Mouse (Mus musculus) urinary bladder, postnatal 4 days (tissue): ENCODE results near the gene Slc25a40.

Experiments
- DNase-seq, 2 experiments: peaks; one replicate each; pipeline ENCODE4 v3.0.0; 2021 to 2022; ENCODE audit warnings: low spot score in 2 of 2

Slc25a40 gene

DNA sequence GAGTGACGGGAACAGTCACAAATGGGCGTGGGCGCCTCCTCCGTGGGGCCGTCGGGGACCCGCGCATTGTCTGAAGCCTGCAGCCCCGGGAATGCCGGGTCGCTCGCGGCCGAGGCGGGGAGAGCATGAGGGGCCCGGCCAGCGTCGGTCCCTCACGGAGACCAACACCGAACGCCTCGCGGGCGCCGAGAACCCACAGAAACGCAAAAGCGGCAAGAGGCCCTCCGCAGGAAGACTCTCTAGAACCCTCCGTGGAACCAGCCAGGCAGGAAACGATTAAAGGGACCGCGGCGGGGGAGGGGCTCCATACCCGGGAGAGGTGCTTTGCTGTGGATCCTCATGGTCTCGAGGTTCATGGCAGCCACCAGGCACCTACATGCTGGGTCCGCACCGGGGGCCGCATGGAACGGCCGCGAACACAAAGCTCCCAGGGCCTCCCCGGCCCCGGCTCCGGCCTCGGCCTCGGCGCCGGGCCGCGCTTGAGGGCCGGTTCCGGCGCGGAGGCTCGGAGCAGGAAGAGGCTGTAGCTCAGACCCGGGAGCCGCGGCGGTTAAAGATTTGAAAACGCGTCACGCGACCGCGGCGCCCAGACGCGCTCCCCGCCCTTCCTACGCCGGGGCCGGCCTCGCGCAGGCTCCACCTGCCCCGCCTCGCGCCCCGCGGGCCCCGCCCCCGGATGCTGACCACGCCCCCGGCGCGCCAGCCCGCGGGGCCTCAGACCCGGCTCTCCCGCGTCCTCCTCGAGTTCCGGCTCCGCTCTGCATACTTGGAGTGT, at the start of gene Slc25a40, which contains the start of gene Dbf4:
Gene Slc25a40 (plus strand): TSS at position 694 of the 775 bp plus-strand sequence.
Gene Dbf4 (minus strand): TSS at position 560 of the 775 bp plus-strand sequence.
- DNase-seq, result peak; percentile 90 to 91

DNA sequence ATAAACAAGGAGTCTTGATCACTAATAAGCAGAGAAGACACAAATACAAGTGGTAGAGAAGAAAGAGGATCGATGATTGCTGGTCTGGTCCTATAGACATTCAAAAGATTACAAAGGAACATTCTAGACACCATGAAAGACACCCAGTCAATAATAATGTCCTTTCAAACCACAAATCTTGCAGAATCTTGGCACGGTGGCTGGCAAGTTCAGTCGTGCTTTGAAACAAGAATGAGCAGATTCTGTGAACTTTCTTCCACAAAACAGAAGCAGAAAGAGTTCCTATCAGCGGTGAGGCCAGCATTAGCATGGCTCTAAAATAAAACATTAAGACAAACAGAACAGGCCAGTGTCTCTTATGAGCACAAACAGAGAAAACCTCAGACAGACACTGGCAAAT, 49.2 kb upstream of the Slc25a40 start:
- DNase-seq, result no peak

DNA sequence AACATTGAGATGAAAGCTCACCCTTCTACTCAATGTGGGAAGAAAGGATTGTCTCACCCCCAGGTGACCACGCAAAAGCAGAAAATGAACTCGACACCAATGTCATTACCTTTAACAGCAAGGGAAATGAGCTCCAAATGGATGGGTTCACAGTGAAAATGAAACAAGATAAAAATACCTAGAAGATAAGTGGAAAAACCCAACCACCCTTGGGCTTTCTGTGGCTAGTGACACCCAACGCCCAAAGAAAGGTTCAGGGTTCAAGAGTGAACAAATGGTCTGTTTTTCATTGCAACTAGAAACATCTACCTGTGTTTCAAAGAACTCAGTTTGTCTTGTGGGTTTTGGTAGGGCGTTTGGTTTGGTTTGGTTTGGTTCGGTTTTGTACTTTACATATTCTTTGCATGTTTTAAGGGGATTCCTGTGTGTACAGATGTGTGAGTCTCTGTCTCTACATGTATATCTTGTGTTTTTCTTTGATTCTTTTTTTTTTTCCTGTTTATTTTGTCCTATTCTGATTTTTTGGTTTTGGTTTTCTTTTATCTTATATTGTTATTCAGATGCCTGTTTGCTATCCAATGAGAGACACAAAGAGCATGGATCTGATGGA, 48.2 kb upstream of the Slc25a40 start:
- DNase-seq, result no peak

DNA sequence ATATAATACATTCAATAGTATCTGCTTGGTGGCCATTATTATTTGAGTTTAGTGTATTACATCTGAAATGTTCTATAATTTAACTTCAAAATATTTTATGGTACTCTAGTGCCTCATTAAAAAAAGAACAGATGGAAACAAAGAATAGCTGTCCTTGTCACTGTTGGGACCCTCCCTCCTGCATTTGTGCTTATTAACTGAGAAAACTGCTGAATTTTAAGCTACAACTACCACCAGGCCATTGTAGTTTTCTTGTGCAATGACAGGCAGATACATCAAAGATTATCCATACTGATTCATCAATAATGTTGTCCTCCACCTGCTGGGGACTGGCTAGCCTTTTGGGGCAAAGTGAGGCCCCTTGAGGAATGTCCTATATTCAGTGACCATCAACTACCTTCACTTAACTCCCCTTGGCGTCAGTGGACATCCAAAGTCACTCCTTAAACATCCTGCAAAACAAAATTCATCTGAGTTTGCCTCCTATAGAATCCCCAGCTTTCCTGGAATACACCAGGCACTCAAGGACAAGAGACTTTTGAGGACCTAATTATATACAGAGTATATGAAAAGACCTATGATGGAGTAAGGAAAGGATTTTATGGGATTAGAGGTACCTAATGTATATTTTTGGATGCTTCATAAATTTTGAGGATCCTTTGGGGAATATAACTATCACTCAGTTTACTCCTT, 28.6 kb upstream of the Slc25a40 start:
- DNase-seq, result no peak

DNA sequence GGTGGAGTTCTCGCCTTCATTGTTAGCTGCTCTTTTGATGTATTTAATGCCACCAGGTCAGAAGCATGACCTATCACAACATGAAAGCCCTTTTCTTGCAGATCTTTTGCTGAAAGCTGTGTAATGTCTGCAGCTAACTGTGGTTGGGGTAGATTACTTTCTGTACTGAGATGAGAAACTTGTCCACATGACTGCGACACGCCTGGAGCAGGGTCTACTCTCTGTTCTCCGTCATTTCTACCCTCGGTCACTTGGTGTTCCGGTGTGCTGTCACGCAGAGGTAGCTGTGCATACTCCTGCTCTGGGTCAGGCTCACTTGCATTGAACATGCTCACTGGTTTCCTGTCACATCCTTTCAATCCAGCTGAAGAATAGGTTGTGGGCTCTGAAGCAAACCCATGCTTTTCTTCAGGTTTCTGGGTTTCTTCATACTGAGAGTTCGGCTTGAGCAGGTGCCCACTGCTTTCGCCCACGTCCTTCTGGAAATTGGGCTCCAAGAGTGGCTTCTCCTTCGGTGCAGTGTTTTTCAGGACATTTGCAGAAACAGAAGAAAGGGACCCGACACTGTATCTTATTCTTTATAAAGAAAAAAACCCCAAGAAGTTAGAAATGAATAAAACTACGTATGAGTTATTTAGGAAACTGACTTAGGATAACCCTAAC, 24.9 kb upstream of the Slc25a40 start:
- no peak for DNase-seq

DNA sequence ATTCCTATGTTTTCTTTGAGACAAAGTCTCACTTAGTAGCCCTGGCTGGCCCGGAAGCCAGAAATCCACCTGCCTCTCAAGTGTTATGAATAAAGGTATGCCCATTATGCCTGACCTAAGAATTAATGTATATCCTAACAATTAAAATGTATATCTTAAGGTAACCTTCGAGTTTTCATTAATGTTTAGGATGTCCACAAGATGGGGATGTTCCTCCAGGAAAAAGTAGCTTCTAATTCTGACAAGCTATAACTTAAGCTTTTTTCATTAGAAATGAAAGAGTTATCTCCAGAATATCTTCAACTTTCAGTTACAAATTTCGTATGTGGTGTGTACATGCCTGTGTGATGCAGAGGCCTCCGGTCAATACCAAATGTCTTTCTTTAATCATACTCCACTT, 13.9 kb upstream of the Slc25a40 start:
- DNase-seq, result no peak

DNA sequence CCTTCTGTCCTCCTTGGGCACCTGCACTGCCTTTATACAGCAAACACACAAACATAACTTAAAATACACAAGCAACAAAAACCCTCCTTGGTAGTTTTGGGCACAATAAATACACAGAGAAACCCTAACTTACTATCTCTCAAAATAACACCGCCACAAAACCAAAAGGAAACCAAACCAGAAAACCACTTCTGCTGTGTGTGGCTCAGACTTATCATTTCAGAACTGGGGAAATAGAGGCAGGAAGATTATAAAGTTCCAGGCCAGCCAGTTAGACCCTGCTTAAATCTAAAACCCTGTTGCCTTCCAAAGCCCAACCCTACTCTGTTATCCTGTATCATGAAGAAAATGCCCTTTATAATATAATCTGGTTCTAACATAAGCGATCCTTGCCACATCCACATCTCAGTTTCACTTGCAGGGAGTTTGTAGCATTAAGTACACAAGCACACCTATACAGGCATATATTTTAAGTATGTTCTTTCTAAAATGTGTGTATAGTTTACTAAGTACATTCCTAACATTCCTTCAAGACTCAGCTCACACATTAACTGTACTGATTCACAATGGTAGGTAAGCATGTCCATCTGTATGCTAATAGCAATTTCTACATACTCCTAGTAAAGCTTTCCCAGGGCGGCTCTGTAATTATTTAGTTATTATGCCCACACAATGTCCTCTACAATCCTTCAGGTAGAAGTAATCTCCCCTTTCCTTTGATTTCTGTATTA, 5.8 kb upstream of the Slc25a40 start:
- DNase-seq, result no peak

DNA sequence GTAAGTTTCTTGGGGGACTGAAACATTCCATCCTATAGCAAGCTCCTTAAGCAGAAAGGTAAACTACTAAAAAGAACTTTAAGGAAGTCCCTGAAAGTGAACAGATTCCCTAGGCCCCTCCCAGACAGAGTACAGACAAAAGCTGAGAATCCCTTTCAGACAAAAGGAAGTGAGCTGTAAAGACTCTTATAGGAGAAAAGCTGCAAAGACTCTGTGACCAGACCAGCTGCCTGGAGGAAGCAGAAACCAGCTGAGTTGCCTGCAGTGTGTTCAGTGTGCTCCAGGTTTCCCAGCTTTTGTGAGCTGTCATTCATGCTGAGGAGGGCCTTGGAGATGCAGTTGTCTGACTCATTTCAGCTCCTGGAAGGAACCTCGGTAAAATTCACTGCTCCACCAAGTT, 5.2 kb upstream of the Slc25a40 start:
- no peak for DNase-seq

DNA sequence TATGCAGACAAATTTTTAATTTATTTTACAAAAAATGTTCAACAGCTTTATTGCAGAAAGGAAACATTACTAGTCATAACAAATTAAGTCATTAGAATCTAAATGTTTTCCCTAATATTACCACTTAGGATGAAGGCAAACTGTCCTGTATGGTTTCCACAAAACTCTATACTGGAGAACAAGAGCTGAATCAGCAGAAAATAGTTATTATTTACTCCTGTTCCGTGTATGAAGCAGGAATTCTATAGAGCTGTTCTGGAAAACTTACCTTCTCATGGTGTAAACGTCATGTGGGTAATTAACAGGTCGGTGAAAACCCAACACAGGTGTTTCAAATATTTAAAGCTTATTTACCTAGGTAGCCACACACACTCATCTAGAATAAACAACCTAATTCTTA, 1.2 kb upstream of the Slc25a40 start:
- DNase-seq, result no peak

DNA sequence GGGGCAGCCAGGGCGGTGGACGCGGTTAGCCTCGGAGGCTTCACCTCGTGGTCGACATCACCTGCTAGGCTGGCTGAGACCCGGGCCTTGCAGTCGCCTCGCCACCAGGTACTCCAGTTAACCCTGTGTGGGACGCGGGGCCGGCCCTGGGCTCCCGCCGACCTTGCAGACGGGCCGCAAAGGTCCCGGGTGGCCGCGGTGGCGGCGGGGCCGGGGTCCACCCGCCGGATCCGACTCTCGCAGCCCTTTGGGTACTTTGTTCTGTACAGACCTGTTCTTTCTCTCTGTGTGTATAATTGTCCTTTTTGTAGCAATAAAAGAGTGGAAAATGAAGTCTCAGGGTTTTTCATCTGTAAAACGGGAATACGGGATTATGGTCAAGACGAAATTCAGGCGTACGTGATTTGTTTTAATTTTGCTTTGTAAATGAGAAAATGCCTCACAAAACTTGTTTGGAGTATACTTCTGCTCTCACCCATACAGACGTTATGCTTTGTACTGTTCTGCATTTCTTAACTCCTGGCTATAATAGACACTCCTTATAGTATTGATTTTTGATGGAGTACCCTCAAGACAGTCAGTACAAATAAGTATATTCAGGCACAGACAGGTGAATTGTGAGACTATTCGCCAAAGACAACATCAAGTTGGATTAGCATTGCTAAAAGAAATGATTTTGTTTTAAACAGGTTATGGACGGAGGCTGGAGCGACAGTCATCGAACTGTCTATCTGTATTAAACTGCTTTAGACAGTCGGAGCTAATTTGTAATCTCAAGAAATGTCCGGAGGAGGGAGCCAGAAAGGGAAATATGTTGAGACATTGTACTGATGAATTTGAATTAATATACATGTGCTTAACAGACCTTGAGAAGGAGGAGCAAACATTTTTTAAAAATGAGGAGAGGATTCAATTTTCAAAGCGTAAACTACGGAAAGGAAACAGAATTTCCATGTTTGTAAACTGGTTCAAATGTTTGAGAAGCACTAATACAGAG, 580 bp downstream of the Slc25a40 start:
- DNase-seq, result no peak

DNA sequence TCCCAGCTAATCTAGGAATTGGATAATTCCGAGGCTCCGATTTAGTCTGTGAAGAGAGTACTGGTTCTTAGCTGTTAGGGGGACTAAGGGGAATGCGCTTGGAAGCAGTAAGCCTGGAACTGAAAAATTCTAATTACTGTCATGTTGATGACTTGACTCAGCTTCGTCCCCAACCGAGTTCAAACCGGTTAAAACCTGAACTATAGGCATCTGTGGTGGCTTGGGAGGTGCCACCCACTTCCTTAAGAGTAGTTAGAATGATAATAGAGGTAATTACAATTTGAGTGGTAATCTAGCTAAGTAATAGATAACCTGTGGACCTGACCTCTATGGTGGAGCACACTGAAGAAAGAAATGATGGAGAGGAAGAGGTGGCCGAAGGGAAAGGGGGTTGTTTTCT, 1.5 kb downstream of the Slc25a40 start:
- DNase-seq, result no peak

DNA sequence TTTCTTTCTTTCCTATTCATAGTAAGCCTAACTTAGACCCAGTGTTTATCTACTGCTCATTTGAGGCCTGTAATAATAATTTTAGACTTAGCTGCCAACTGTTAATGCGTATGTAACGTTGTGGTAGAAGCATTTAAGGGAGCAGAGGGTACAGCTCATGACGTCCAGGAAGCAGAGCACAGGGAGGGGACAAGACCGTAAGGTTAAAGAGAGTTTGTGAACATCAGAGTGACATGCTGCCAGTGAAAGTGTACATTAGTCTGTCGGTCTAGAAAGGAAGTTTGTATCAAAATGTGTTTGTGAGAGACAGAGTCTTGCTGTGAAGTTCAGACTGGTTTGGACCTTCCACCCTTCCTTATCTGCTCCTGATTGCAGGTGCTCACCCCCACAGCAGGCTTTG, 3.2 kb downstream of the Slc25a40 start:
- no peak for DNase-seq

DNA sequence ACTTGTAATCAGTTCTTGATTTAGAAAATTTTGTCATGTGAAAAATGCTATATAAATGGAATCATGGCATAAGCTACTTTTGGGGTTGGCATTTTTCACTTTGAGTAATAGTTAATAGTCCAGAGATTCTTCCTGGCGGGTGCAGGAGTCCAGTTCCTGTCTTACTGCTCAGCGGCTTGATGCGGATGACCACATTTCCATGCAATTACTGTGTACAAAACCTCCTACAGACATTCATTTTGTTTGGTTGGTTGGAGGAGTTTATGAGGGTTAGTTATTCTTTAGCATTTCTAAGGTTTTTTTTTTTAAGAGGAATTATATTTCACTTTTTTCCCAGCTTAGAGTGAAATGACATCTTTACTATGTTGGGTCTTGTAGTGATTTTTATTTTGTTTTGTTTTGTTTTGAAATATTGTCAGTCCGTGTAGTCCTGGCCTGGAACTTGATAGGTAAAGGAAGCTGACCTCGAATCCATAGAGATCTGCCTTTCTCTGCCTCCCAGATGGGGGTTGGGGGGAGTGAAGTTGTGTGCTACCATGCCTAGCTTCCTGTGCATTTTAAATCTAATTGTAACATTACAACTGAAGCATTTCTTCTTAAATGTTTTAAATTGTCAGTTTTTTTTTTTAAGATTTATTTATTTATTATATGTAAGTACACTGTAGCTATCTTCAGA, 15.0 kb downstream of the Slc25a40 start:
- DNase-seq, result no peak

DNA sequence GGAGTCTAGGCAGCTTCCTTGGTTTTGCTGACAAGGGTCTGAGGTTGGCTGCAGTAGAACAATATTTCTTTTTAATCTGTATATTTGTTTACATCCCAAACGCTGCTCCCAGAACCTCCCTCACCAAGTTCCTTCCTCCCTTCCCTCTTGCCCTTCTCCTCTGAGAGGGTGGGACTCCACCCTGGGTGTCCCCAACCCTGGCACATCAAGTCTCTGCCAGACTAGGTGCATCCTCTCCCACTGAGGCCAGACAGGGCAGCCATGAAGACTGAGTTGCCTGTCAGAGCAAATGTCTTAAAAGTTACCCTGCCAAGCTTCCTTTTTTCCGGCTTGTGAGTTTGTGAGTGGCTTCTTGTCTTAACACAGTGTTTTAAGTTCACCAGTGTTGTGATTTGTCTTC, 16.4 kb downstream of the Slc25a40 start:
- DNase-seq, result no peak

DNA sequence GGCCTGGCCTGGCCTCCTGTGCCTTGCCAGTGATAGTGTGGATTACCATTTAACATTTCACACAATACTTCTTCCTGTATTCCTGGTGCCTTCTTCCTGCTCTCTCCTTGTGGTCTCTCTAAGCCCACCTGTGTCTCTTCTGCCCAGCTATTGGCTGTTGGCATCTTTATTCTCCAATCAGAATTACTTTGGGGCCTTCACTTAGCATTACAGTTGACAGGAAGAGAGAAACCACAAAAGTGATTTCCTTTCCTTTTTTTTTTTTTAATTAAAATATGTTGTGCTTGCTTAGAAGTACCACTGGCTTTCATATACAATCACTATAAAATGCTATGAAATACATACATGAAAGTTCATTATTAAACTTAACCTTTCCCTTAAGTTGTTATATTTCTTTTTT, 32.9 kb downstream of the Slc25a40 start:
- no peak for DNase-seq

DNA sequence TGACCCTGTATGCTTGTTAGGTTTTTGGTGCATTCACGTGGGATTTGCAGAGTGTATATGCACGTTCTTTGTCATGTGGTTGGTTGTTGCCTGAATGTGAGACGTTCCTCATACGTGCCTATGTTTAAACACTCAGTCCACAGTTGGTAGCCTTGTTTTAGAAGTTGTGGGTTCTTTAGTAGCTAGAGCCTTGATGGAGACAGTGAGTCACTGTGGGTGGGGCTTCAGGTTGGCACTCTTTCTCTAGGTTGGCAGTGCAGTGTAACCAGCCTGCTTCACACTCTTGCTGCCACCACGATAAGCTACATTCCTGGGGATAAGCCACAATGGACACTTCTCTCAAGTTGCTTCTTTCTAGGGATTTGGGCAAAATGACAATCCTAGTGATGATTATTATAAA, 33.9 kb downstream of the Slc25a40 start:
- DNase-seq, result no peak

DNA sequence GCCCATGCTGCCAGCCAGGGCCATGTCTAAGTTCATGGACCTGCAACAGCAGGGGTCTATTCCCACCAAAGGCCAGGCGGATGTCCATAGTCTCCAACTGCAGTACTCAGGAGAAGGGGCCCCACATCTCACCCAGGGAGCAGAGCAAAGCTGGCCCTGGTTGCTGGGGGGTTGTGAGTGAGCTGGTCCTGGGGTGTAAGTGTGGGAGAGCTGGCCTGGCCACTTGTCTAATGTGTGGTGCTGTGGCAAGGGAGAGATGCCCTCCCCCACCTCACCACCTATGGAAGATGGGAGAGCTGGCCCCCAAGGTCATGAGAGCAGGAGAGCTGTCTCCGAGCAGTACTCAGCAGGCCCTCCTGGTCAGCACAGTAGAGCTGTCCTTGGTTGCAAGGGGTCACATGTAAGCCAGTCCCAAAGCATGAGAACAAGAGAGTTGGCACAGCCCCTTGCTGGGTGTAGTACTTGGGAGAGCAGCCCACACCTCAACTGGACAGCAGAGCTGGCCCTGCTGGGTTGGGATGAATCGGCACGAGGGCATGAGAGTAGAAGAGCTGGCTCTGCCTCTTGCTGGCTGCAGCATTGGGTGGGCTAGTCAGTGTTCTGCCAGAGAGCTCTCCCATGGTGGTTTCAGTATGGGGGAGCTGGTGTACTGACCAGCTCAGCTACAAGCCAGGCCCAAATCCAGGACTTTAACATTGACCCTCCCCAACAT, 65.5 kb downstream of the Slc25a40 start:
- DNase-seq, result no peak

DNA sequence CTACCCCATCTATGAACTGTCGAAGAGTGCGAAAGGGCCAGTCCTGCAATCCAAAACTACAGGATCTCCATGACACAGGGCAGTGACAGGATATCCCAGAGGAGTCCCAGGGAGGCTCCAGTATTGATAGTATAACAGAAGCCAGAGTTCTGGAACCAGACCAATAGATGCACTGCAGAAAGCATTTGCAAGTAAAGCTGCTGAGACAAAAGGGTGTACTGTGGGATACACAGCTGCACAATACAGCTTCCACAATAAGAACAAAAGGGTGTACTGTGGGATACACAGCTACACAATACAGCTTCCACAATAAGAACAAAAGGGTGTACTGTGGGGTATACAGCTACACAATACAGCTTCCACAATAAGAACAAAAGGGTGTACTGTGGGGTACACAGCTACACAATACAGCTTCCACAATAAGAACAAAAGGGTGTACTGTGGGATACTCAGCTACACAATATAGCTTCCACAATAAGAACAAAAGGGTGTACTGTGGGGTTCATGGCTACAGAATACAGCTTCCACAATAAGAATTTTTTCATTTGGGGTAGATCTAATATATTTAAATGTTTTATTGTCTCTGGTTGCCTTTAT, 66.1 kb downstream of the Slc25a40 start:
- no peak for DNase-seq
